Mouse (Mus musculus): ENCODE data around the gene Uts2. TPM values are rescaled to one million over a fixed set of nuclear protein-coding genes. Genes with fewer than 3 reads are reported as not detected.
A peak's percentile ranks its signal among the peaks of the same experiment; 100 is the strongest.
"Not testable (repeated sequence)": the region's sequence is repeated elsewhere in the genome, so short reads cannot be mapped to it uniquely, and the experiment has no call there.

The Uts2 gene
- total and polyA plus RNA-seq, 3 experiments, result not detected

DNA sequence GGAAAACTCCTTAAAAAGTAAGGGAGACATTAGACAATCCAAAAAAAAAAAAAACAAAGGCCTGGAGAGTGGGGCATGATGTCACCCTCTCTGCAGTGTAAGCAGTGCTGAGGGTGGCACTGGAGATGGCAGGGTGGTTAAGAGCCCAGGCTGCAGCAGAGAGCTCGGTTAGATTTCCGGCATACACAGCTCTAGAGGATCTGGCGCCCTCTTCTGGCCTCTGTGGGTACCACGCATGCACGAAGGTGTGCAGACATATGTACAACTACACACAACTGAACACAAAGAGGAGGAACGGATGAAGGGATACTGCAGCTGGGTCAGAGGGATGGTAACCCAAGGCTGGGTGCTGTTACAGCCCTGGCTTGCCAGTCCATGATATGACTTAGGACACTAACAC, 10.0 kb downstream of the Uts2 start:
- TF ChIP-seq KAT2A (conservative IDR thresholded peaks at IDR 0.05; ENCODE audit: low read depth, low read length) (no peak), CTCF (IDR thresholded peaks at IDR 0.05 in 2 of 3, conservative IDR thresholded peaks at IDR 0.05 in 1 of 3; ENCODE audit: control insufficient read depth in 1 of 3, insufficient read depth in 1 of 3, low read depth in 2 of 3, low read length in 3 of 3, poor library complexity in 1 of 3, severe bottlenecking in 1 of 3) (peak; percentile 68 to 84 (median 79)), SMC3 (IDR thresholded peaks at IDR 0.05; ENCODE audit: low read depth, low read length) (peak; percentile 36), RAD21 (IDR thresholded peaks at IDR 0.05; ENCODE audit: low read depth, low read length) (peak; percentile 21; the same call in 1 of the 2 replicates)
- no peaks in the 10 kb centered on the region for H3K9me3 ChIP-seq (replicated peaks; ENCODE audit: insufficient read depth, low read length)
- no peaks in the 10 kb centered on the region for H3K36me3 ChIP-seq (ENCODE audit: control insufficient read depth in 1 of 2, insufficient read depth in 2 of 2, low read length in 2 of 2)
- H3K4me3 ChIP-seq (ENCODE audit: control insufficient read depth in 1 of 2, insufficient read depth in 1 of 2, low read depth in 2 of 2, low read length in 2 of 2), result no peak overlapping the region
- H3K27ac ChIP-seq (ENCODE audit: control insufficient read depth, low read depth, low read length), result no peak overlapping the region
- H3K79me2 ChIP-seq (ENCODE audit: control insufficient read depth, insufficient read depth, low read length, poor library complexity), result no peaks in the 10 kb centered on the region
- H3K27me3 ChIP-seq (ENCODE audit: control insufficient read depth in 1 of 2, insufficient read depth in 2 of 2, low read length in 2 of 2), result no peaks in the 10 kb centered on the region
- H3K9ac ChIP-seq (ENCODE audit: control insufficient read depth, low read depth, low read length, poor library complexity, severe bottlenecking), result no peak overlapping the region
- no peaks in the 10 kb centered on the region for H3K4me1 ChIP-seq (ENCODE audit: control insufficient read depth in 1 of 2, insufficient read depth in 2 of 2, low read length in 2 of 2)
- peak; percentile 57 for DNase-seq (ENCODE audit: low read depth, low spot score)

DNA sequence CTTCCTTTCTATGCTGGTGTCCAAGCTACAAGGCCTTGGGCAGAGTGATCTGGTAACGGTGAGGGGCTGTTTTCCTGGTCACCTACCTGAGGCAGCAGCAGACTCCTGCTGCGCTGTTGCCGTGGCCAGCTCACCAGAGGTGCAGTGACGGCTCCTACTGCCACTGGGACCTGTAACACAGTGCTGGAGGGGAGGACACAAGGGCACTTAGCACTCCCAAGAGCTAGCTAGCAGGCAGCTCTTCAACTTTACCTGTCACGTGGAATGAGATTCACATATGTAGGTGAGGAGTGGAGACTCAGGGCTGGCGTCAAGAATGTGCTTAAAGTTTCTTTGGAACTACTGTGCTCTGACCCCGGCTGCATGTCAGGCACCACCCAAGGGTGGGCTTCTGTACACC, 13.4 kb downstream of the Uts2 start:
- no peak overlapping the region for H3K4me3 ChIP-seq (ENCODE audit: control insufficient read depth in 1 of 2, insufficient read depth in 1 of 2, low read depth in 2 of 2, low read length in 2 of 2)
- H3K27me3 ChIP-seq (ENCODE audit: control insufficient read depth in 1 of 2, insufficient read depth in 2 of 2, low read length in 2 of 2), result no peaks in the 10 kb centered on the region
- no peaks in the 10 kb centered on the region for H3K4me1 ChIP-seq (ENCODE audit: control insufficient read depth in 1 of 2, insufficient read depth in 2 of 2, low read length in 2 of 2)
- no peaks in the 10 kb centered on the region for H3K9me3 ChIP-seq (replicated peaks; ENCODE audit: insufficient read depth, low read length)
- no peak for DNase-seq (ENCODE audit: low read depth, low spot score)
- no peak overlapping the region for H3K27ac ChIP-seq (ENCODE audit: control insufficient read depth, low read depth, low read length)
- no peak overlapping the region for H3K9ac ChIP-seq (ENCODE audit: control insufficient read depth, low read depth, low read length, poor library complexity, severe bottlenecking)
- no peaks in the 10 kb centered on the region for H3K79me2 ChIP-seq (ENCODE audit: control insufficient read depth, insufficient read depth, low read length, poor library complexity)
- TF ChIP-seq MAZ (IDR thresholded peaks at IDR 0.05; ENCODE audit: low read depth, low read length) (no peak), EP300 (IDR thresholded peaks at IDR 0.05; ENCODE audit: low read depth in 1 of 2, low read length in 2 of 2) (no peak), TBP (IDR thresholded peaks at IDR 0.05; ENCODE audit: low read depth, low read length) (no peak), RAD21 (IDR thresholded peaks at IDR 0.05; ENCODE audit: low read depth, low read length) (no peak), MAX (IDR thresholded peaks at IDR 0.05; ENCODE audit: low read length) (no peak), ETS1 (IDR thresholded peaks at IDR 0.05; ENCODE audit: low read depth, low read length) (no peak), ZKSCAN1 (IDR thresholded peaks at IDR 0.05; ENCODE audit: low read depth, low read length) (no peak), POLR2A (IDR thresholded peaks at IDR 0.05; ENCODE audit: control insufficient read depth in 1 of 2, insufficient read depth in 1 of 2, low read depth in 1 of 2, low read length in 2 of 2, poor library complexity in 1 of 2) (no peak), NELFE (IDR thresholded peaks at IDR 0.05; ENCODE audit: low read depth, low read length) (no peak), GABPA (IDR thresholded peaks at IDR 0.05; ENCODE audit: low read depth, low read length) (no peak)
- no peaks in the 10 kb centered on the region for H3K36me3 ChIP-seq (ENCODE audit: control insufficient read depth in 1 of 2, insufficient read depth in 2 of 2, low read length in 2 of 2)

DNA sequence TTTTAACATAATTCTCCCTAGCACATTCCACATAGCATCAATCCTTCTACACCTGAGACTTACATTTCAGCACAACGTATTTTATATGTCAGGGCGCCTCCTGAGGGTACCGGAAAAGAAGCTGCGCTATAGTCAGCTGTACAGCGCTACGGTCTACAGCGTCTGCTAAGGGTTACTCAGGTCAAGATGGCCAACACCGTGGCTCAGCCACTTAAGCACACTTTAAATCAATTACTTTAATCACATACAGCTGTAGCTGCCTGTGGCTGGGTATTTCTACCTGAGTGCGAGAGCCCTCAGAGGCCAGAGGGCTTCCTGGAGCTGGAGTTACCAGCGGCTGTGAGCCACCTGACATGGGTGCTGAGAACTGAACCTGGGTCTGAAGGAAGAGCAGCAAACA, 19.0 kb downstream of the Uts2 start:
- TF ChIP-seq POLR2A (IDR thresholded peaks at IDR 0.05; ENCODE audit: control insufficient read depth in 1 of 2, insufficient read depth in 1 of 2, low read depth in 1 of 2, low read length in 2 of 2, poor library complexity in 1 of 2), result no peak
- TF ChIP-seq MAZ (IDR thresholded peaks at IDR 0.05; ENCODE audit: low read depth, low read length), result no peak
- Histone ChIP-seq H3K36me3 (ENCODE audit: control insufficient read depth in 1 of 2, insufficient read depth in 2 of 2, low read length in 2 of 2) (no peaks in the 10 kb centered on the region; a peak in 1 of 4 replicates), H3K27me3 (ENCODE audit: control insufficient read depth in 1 of 2, insufficient read depth in 2 of 2, low read length in 2 of 2) (no peaks in the 10 kb centered on the region), H3K9me3 (replicated peaks; ENCODE audit: insufficient read depth, low read length) (no peaks in the 10 kb centered on the region), H3K4me3 (ENCODE audit: control insufficient read depth in 1 of 2, insufficient read depth in 1 of 2, low read depth in 2 of 2, low read length in 2 of 2) (no peak overlapping the region), H3K4me1 (ENCODE audit: control insufficient read depth in 1 of 2, insufficient read depth in 2 of 2, low read length in 2 of 2) (no peaks in the 10 kb centered on the region), H3K9ac (ENCODE audit: control insufficient read depth, low read depth, low read length, poor library complexity, severe bottlenecking) (no peak overlapping the region), H3K79me2 (ENCODE audit: control insufficient read depth, insufficient read depth, low read length, poor library complexity) (no peaks in the 10 kb centered on the region), H3K27ac (ENCODE audit: control insufficient read depth, low read depth, low read length) (no peak overlapping the region)
- no peak for DNase-seq (ENCODE audit: low read depth, low spot score)

DNA sequence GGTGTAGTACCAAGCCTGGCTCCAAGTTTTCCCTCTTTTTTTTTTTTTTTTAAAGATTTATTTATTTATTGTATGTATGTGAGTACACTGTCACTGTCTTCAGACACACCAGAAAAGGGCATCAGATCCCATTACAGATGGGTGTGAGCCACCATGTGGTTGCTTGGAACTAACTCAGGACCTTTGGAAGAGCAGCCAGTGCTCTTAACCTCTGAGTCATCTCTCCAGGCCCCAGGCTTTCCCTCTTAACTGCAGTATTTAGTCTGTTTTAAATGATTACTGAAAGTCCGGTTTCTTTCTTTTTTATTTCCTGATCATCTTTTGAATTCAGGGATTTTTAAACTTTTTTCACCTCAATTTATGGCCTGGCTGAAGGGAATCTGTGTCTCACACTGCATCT, 20.5 kb downstream of the Uts2 start:
- H3K4me1 ChIP-seq (ENCODE audit: control insufficient read depth in 1 of 2, insufficient read depth in 2 of 2, low read length in 2 of 2); H3K27ac ChIP-seq (ENCODE audit: control insufficient read depth, low read depth, low read length); H3K9me3 ChIP-seq (replicated peaks; ENCODE audit: insufficient read depth, low read length); H3K9ac ChIP-seq (ENCODE audit: control insufficient read depth, low read depth, low read length, poor library complexity, severe bottlenecking); H3K27me3 ChIP-seq (ENCODE audit: control insufficient read depth in 1 of 2, insufficient read depth in 2 of 2, low read length in 2 of 2); H3K36me3 ChIP-seq (ENCODE audit: control insufficient read depth in 1 of 2, insufficient read depth in 2 of 2, low read length in 2 of 2); H3K79me2 ChIP-seq (ENCODE audit: control insufficient read depth, insufficient read depth, low read length, poor library complexity); DNase-seq (ENCODE audit: low read depth, low spot score); H3K4me3 ChIP-seq (ENCODE audit: control insufficient read depth in 1 of 2, insufficient read depth in 1 of 2, low read depth in 2 of 2, low read length in 2 of 2): not testable (repeated sequence)
